Mouse (Mus musculus): Measurements from ENCODE around the gene Vhl. TPM values are rescaled to one million over a fixed set of nuclear protein-coding genes. Genes with fewer than 3 reads are reported as not detected.

Vhl gene
- polyA plus RNA-seq, 1 experiment from 2014 or later = 65.9 TPM

GRCm38 (mm10) chr6:113638302-113639040 lies 14.7 kb downstream of the Vhl start, which contains the start of gene Irak2:
Gene Irak2, plus strand, starts transcription at chr6:113638467.
- Histone ChIP-seq H3K27ac (replicated peaks) (no peak within 1 kb of the TSS), H3K36me3 (peaks cover 6% of the 10 kb centered on the region), H3K27me3 (no peaks in the 10 kb centered on the region), H3K4me1 (replicated peaks) (0 out of 2 replicates have a peak, but pooled peaks cover 6% of the 10 kb centered on the region), H3K9me3 (no peaks in the 10 kb centered on the region), H3K4me3 (peak within 1 kb of the TSS; percentile 49), H3K4me2 (peak within 1 kb of the TSS; percentile 72), H3K9ac (peak within 1 kb of the TSS; percentile 72)
- 9% methylated on average over 36 of the region's 37 CpGs for WGBS
- ATAC-seq (ENCODE audit: low read depth) = peak; percentile 91

DNA sequence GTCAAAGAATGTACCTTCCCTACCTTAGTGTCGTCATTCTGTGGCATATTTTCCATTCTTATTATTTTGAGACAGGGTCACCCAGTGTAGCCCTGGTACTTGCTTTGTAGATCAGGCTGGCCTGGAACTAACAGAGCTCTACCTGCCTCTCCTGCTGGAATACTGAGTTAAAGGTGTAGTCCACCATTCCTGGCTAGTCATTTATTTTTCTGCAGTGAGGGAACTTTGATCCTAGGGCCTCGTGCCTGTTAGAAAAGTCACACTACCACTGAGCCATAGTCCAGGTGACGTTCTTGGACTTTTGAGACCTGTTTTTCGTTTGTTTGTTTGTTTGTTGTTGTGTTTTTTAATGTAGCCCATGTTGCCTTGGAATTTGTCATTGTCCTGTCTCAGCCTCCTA lies 15.4 kb downstream of the Vhl start:
- 84% methylated on average over 4 of the region's 4 CpGs for WGBS
- ATAC-seq (ENCODE audit: low read depth) = no peak
- no peaks in the 10 kb centered on the region for H3K9me3 ChIP-seq
- H3K9ac ChIP-seq = no peak overlapping the region
- peaks cover 1% of the 10 kb centered on the region for H3K36me3 ChIP-seq
- H3K4me3 ChIP-seq = no peak overlapping the region
- no peak overlapping the region for H3K4me2 ChIP-seq
- no peak overlapping the region for H3K27ac ChIP-seq (replicated peaks)
- H3K27me3 ChIP-seq = no peaks in the 10 kb centered on the region
- 0 out of 2 replicates have a peak, but pooled peaks cover 6% of the 10 kb centered on the region for H3K4me1 ChIP-seq (replicated peaks)

DNA sequence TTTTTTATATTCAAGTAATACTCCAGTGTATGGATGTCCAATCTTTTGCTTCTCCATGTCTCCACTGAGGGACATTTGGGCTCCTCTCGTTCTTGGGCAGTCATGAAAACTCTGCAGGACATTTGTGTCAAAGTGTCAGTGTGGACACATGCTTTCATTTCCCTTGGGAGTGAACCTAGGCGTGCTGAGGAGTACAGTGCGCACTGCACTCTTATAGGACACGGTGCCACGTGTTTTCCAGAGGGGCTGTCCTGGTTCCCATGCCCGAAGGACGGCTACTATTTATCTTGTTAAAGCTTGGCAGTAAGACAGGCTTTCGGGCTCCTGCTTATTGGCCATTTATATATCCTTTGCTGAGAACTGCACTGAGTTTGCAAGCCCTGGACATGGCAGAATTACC lies 18.8 kb downstream of the Vhl start:
- Histone ChIP-seq H3K9me3 (no peaks in the 10 kb centered on the region), H3K36me3 (no peaks in the 10 kb centered on the region), H3K4me1 (replicated peaks) (0 out of 2 replicates have a peak, but pooled peaks cover 6% of the 10 kb centered on the region), H3K9ac (no peak overlapping the region), H3K4me3 (no peak overlapping the region), H3K4me2 (no peak overlapping the region), H3K27ac (replicated peaks) (no peak overlapping the region), H3K27me3 (no peaks in the 10 kb centered on the region)
- ATAC-seq (ENCODE audit: low read depth) = no peak
- 89% methylated on average over 8 of the region's 8 CpGs for WGBS

DNA sequence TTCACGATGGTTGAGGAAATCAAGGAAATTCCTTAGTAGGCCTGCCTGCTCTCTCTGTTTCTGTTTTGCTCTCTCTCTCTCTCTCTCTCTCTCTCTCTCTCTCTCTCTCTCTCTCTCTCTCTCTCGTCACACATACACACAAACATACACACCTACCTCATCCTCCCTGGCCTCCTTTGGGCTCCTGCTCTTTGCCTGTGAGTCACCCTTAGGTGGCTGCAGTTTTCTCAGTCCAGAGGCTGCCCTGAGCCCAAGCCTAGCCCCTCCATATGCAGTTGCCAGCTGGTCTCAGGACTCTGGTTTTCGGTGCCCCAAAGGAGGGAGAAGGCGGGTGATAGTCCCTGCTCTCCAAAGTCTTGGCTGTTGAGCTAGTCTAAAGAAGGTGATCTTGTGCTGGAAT lies 19.3 kb downstream of the Vhl start:
- no peak overlapping the region for H3K4me2 ChIP-seq
- 86% methylated on average over 4 of the region's 4 CpGs for WGBS

DNA sequence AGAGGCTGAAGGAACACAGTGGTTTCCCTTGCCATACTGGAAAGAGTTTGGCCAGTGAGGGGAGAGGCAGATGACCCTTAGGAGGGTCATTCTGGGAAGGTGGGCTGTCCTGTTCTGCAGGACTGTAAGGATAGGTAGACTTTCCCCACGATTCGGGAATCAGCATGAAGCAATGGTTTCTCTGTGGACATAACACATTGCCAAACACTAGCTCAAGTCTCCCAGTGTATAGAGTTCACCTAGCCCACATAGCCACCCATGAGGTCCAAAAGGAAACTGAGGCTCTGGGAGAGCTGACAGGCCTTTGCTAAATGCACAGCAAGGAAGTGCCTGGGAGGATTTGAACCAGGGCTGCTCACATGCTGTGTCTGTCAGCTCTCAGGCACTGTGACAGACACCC lies 20.2 kb downstream of the Vhl start:
- Histone ChIP-seq H3K4me3 (no peak overlapping the region), H3K27me3 (no peaks in the 10 kb centered on the region), H3K9me3 (no peaks in the 10 kb centered on the region), H3K27ac (replicated peaks) (no peak overlapping the region), H3K9ac (no peak overlapping the region), H3K4me1 (replicated peaks) (no peaks in the 10 kb centered on the region), H3K36me3 (no peaks in the 10 kb centered on the region), H3K4me2 (no peak overlapping the region)
- 86% methylated on average over 2 of the region's 2 CpGs for WGBS
- no peak for ATAC-seq (ENCODE audit: low read depth)

More for the DNA sequence above, 19.3 kb downstream of the Vhl start:
- no peak overlapping the region for H3K4me3 ChIP-seq
- 0 out of 2 replicates have a peak, but pooled peaks cover 6% of the 10 kb centered on the region for H3K4me1 ChIP-seq (replicated peaks)
- no peak overlapping the region for H3K27ac ChIP-seq (replicated peaks)
- H3K9ac ChIP-seq = no peak overlapping the region
- H3K27me3 ChIP-seq = no peaks in the 10 kb centered on the region
- no peak for ATAC-seq (ENCODE audit: low read depth)
- H3K9me3 ChIP-seq = no peaks in the 10 kb centered on the region
- no peaks in the 10 kb centered on the region for H3K36me3 ChIP-seq

- ATAC-seq (ENCODE audit: low read depth) = no peak
- Histone ChIP-seq H3K36me3 (no peaks in the 10 kb centered on the region), H3K27ac (replicated peaks) (0 out of 2 replicates have a peak overlapping the region, but pooled peaks have one; percentile 3), H3K4me3 (no peak overlapping the region), H3K4me2 (no peak overlapping the region), H3K27me3 (no peaks in the 10 kb centered on the region), H3K4me1 (replicated peaks) (no peaks in the 10 kb centered on the region), H3K9ac (no peak overlapping the region), H3K9me3 (no peaks in the 10 kb centered on the region)
- 83% methylated on average over 8 of the region's 8 CpGs for WGBS
Observed at GRCm38 (mm10) chr6:113644808-113645207, 21.0 kb downstream of the Vhl start.

GRCm38 (mm10) chr6:113649346-113650196 lies 25.8 kb downstream of the Vhl start:
- Histone ChIP-seq H3K4me1 (replicated peaks) (no peaks in the 10 kb centered on the region), H3K36me3 (no peaks in the 10 kb centered on the region), H3K4me2 (no peak overlapping the region), H3K4me3 (no peak overlapping the region), H3K27me3 (no peaks in the 10 kb centered on the region), H3K9ac (no peak overlapping the region), H3K9me3 (no peaks in the 10 kb centered on the region), H3K27ac (replicated peaks) (no peak overlapping the region)
- no peak for ATAC-seq (ENCODE audit: low read depth)
- 82% methylated on average over 7 of the region's 7 CpGs for WGBS

DNA sequence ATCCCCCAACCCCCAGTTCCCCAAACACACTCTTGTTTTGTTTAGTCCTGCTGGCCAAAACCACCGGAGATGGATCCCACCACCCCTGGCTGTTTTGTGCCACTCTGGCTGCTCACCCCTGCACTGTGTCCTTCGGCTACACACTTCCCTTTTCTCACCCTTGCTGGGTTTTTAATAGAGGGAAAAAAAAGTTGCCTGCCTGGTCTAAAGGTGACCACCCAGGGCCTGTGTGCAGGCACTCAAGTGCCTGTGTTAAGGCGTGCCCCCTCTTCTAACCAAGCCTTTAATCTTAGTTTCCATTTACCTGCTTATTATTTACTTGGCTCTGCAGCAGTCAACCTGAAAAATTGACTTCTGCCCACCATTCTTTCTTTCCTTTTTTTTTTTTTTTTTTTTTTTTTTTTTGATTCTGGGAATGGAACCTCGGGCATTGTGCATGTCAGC lies 26.5 kb downstream of the Vhl start:
- no peak overlapping the region for H3K9ac ChIP-seq
- no peak overlapping the region for H3K27ac ChIP-seq (replicated peaks)
- no peak overlapping the region for H3K4me3 ChIP-seq
- no peaks in the 10 kb centered on the region for H3K36me3 ChIP-seq
- H3K9me3 ChIP-seq = no peaks in the 10 kb centered on the region
- no peak overlapping the region for H3K4me2 ChIP-seq
- H3K4me1 ChIP-seq (replicated peaks) = no peaks in the 10 kb centered on the region
- no peaks in the 10 kb centered on the region for H3K27me3 ChIP-seq
- ATAC-seq (ENCODE audit: low read depth) = no peak
- WGBS = 81% methylated on average over 4 of the region's 4 CpGs

DNA sequence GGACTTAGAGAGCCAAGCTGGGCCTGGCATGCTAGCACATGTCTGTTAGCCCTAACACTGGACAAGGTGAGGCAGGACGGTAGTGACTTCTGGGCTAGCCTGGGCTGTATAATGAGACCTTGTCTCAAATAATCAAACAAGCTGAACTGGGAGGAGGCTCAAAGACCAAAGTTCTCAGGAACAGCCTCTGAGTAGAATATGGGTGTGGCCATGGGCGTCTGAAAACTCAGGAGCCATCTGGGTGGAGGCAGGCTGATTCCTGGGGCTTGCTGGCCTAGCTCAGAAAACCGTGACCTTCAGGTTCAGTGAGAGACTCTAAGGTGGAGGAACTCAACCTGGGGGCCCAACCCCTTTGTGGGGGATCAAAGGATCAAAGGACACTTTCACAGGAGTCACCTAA lies 27.9 kb downstream of the Vhl start:
- 71% methylated on average over 3 of the region's 3 CpGs for WGBS
- H3K4me1 ChIP-seq (replicated peaks) = no peaks in the 10 kb centered on the region
- no peak overlapping the region for H3K4me2 ChIP-seq
- no peaks in the 10 kb centered on the region for H3K9me3 ChIP-seq
- H3K4me3 ChIP-seq = no peak overlapping the region
- no peaks in the 10 kb centered on the region for H3K36me3 ChIP-seq
- H3K27ac ChIP-seq (replicated peaks) = no peak overlapping the region
- no peak overlapping the region for H3K9ac ChIP-seq
- no peaks in the 10 kb centered on the region for H3K27me3 ChIP-seq
- no peak for ATAC-seq (ENCODE audit: low read depth)

- no peak overlapping the region for H3K27ac ChIP-seq (replicated peaks)
- no peak for ATAC-seq (ENCODE audit: low read depth)
- no peak overlapping the region for H3K4me3 ChIP-seq
- H3K36me3 ChIP-seq = no peaks in the 10 kb centered on the region
- no peaks in the 10 kb centered on the region for H3K27me3 ChIP-seq
- no peak overlapping the region for H3K9ac ChIP-seq
- no peaks in the 10 kb centered on the region for H3K9me3 ChIP-seq
- no peak overlapping the region for H3K4me2 ChIP-seq
- WGBS = 92% methylated on average over 7 of the region's 7 CpGs
- H3K4me1 ChIP-seq (replicated peaks) = no peaks in the 10 kb centered on the region
Observed at GRCm38 (mm10) chr6:113653551-113653950, 29.8 kb downstream of the Vhl start.

- no peaks in the 10 kb centered on the region for H3K36me3 ChIP-seq
- no peaks in the 10 kb centered on the region for H3K27me3 ChIP-seq
- no peaks in the 10 kb centered on the region for H3K4me1 ChIP-seq (replicated peaks)
- whole genome bisulfite sequencing = 81% methylated on average over 8 of the region's 8 CpGs
- ATAC-seq (ENCODE audit: low read depth) = no peak
- no peak overlapping the region for H3K27ac ChIP-seq (replicated peaks)
- H3K9ac ChIP-seq = no peak overlapping the region
- H3K4me2 ChIP-seq = no peak overlapping the region
- no peak overlapping the region for H3K4me3 ChIP-seq
- no peaks in the 10 kb centered on the region for H3K9me3 ChIP-seq
Observed at GRCm38 (mm10) chr6:113654102-113654501, 30.3 kb downstream of the Vhl start.

- Histone ChIP-seq H3K4me1 (replicated peaks) (no peaks in the 10 kb centered on the region), H3K36me3 (no peaks in the 10 kb centered on the region), H3K4me2 (no peak overlapping the region), H3K9ac (no peak overlapping the region), H3K9me3 (no peaks in the 10 kb centered on the region), H3K4me3 (no peak overlapping the region), H3K27me3 (no peaks in the 10 kb centered on the region), H3K27ac (replicated peaks) (no peak overlapping the region)
- WGBS = 71% methylated on average over 16 of the region's 16 CpGs
- no peak for ATAC-seq (ENCODE audit: low read depth)
Observed at GRCm38 (mm10) chr6:113654753-113655397, 31.1 kb downstream of the Vhl start.

All from neural tube, embryonic 13.5 days (tissue).